Mouse (Mus musculus) bone marrow, adult 2 months (tissue): ENCODE measurements around the gene D630039A03Rik. TPM values are rescaled to one million over a fixed set of nuclear protein-coding genes. Genes with fewer than 3 reads are reported as not detected.

Experiments
- H3K27ac ChIP-seq: fragments of 200-500 bp; 2 replicates; pipeline ENCODE4 v1.5.1; 2012; ENCODE audit warnings: low read depth, mild to moderate bottlenecking, control low read depth, inconsistent platforms, low read length; ENCODE audit not compliant: control insufficient read depth, poor library complexity, insufficient read depth
- H3K4me1 ChIP-seq: fragments of 200-500 bp; 2 replicates; pipeline ENCODE4 v1.6.1; 2011; ENCODE audit warnings: low read length; ENCODE audit not compliant: control insufficient read depth, insufficient read depth
- H3K4me3 ChIP-seq: fragments of 200-500 bp; replicated peaks from 2 replicates; pipeline ENCODE3; 2011; ENCODE audit warnings: mild to moderate bottlenecking, low read depth, low read length, control low read depth; ENCODE audit not compliant: control insufficient read depth
- CTCF ChIP-seq: fragments of 200-500 bp; IDR thresholded peaks from 2 replicates; pipeline ENCODE4 v1.5.1; 2011; ENCODE audit warnings: low read length, control low read depth; ENCODE audit not compliant: control insufficient read depth, insufficient read depth
- POLR2A ChIP-seq: fragments of 200-500 bp; IDR thresholded peaks from 2 replicates; pipeline ENCODE4 v1.6.1; 2011; ENCODE audit warnings: low read depth, mild to moderate bottlenecking, control low read depth, low read length, borderline replicate concordance; ENCODE audit not compliant: control insufficient read depth
- WGBS: fragments of 180-500 bp; shearing (Covaris S2); methylation state at CpG from one replicate; pipeline ENCODE4 v1.1.7; 2018; 5-methylcytosine and 5-hydroxymethylcytosine counted together
- polyA plus RNA-seq: library from polyadenylated mRNA; stranded (reverse); fragments of >200 nt; gene quantifications from 2 replicates; pipeline ENCODE4 v1.2.4, GENCODE M21; 2011; ENCODE audit warnings: low replicate concordance; ENCODE audit not compliant: missing spikeins, insufficient read depth, insufficient read length

The D630039A03Rik gene
- polyA plus RNA-seq, 1 experiment, result 1.1 TPM

- Histone ChIP-seq H3K27ac (no peak overlapping the region), H3K4me1 (peaks cover 3% of the 10 kb centered on the region), H3K4me3 (no peak overlapping the region)
- TF ChIP-seq CTCF (peak; percentile 74), POLR2A (no peak)
- WGBS, result 10% methylated on average over 6 of the region's 6 CpGs
Measured at GRCm38 (mm10) chr4:57879804-57880357, 36.2 kb downstream of the D630039A03Rik start.

- Histone ChIP-seq H3K4me1 (peaks cover 2% of the 10 kb centered on the region; the same call in 1 of the 2 replicates), H3K4me3 (no peak overlapping the region), H3K27ac (no peak overlapping the region)
- TF ChIP-seq CTCF (no peak), POLR2A (no peak)
- WGBS, result 80% methylated on average over 5 of the region's 5 CpGs
Measured at GRCm38 (mm10) chr4:57879137-57879536, 37.0 kb downstream of the D630039A03Rik start.

GRCm38 (mm10) chr4:57867454-57867853 is 48.6 kb downstream of the D630039A03Rik start:
- 1% methylated on average over 10 of the region's 10 CpGs for WGBS
- Histone ChIP-seq H3K4me3 (no peak overlapping the region), H3K4me1 (peaks cover 1% of the 10 kb centered on the region), H3K27ac (no peak overlapping the region)
- no peak for TF ChIP-seq POLR2A

- Histone ChIP-seq H3K4me3 (no peak overlapping the region), H3K4me1 (peaks cover 1% of the 10 kb centered on the region), H3K27ac (peak overlapping the region; percentile 53; the same call in 1 of the 2 replicates)
- TF ChIP-seq CTCF (no peak), POLR2A (no peak)
- 56% methylated on average over 9 of the region's 9 CpGs for WGBS
Measured at GRCm38 (mm10) chr4:57866990-57867389, 49.1 kb downstream of the D630039A03Rik start.

GRCm38 (mm10) chr4:57866088-57866487 is 50.0 kb downstream of the D630039A03Rik start:
- TF ChIP-seq POLR2A (no peak), CTCF (no peak)
- Histone ChIP-seq H3K4me3 (no peak overlapping the region), H3K4me1 (peaks cover 1% of the 10 kb centered on the region), H3K27ac (no peak overlapping the region)
- 2% methylated on average over 2 of the region's 2 CpGs for WGBS

- TF ChIP-seq CTCF, result no peak
- no peak for TF ChIP-seq POLR2A
- Histone ChIP-seq H3K4me3 (no peak overlapping the region), H3K4me1 (peaks cover 1% of the 10 kb centered on the region), H3K27ac (no peak overlapping the region)
- WGBS, result 45% methylated on average over 9 of the region's 9 CpGs
Measured at GRCm38 (mm10) chr4:57862269-57862986, 53.7 kb downstream of the D630039A03Rik start.

GRCm38 (mm10) chr4:57861856-57862255 is 54.2 kb downstream of the D630039A03Rik start:
- TF ChIP-seq CTCF (no peak), POLR2A (no peak)
- WGBS, result 10% methylated on average over 8 of the region's 8 CpGs
- Histone ChIP-seq H3K4me3 (no peak overlapping the region), H3K27ac (no peak overlapping the region), H3K4me1 (peaks cover 1% of the 10 kb centered on the region; the same call in 1 of the 2 replicates)

- no peak overlapping the region for H3K4me3 ChIP-seq
- H3K4me1 ChIP-seq, result peaks cover 1% of the 10 kb centered on the region; the same call in 1 of the 2 replicates
- 54% methylated on average over 6 of the region's 6 CpGs for WGBS
- H3K27ac ChIP-seq, result no peak overlapping the region
- TF ChIP-seq POLR2A, result no peak
- TF ChIP-seq CTCF, result no peak
Measured at GRCm38 (mm10) chr4:57861166-57861565, 54.9 kb downstream of the D630039A03Rik start.

GRCm38 (mm10) chr4:57860204-57860611 is 55.9 kb downstream of the D630039A03Rik start:
- 36% methylated on average over 6 of the region's 6 CpGs for WGBS
- no peak for TF ChIP-seq CTCF
- no peak for TF ChIP-seq POLR2A
- no peaks in the 10 kb centered on the region for H3K4me1 ChIP-seq
- H3K4me3 ChIP-seq, result no peak overlapping the region
- no peak overlapping the region for H3K27ac ChIP-seq

Other genes starting within 250 kb of the D630039A03Rik start
- 0.31 and 4.0 TPM in 2 replicates for gene Akap2, start 198.6 kb downstream of the D630039A03Rik start, polyA plus RNA-seq
- 103 and 173 TPM in 2 replicates for gene Txn1, start 40.1 kb upstream of the D630039A03Rik start, polyA plus RNA-seq
- gene Txndc8, start 92.8 kb upstream of the D630039A03Rik start, polyA plus RNA-seq, result not detected in 2 replicates